Mouse (Mus musculus) lung, postnatal 25 days (tissue): Measurements from ENCODE around the gene Inha.

Experiments used
- DNase-seq: peaks from one replicate; pipeline ENCODE4 v3.0.0; 2022; ENCODE audit warnings: low spot score

Gene Inha

GRCm38 (mm10) chr1:75558388-75559178 is 51.7 kb downstream of the Inha start:
- no peak for DNase-seq

- DNase-seq = peak; percentile 92
Observed at GRCm38 (mm10) chr1:75559212-75559925, 52.5 kb downstream of the Inha start.
